Mouse (Mus musculus): ENCODE measurements around the gene Eif4g1.

DNA sequence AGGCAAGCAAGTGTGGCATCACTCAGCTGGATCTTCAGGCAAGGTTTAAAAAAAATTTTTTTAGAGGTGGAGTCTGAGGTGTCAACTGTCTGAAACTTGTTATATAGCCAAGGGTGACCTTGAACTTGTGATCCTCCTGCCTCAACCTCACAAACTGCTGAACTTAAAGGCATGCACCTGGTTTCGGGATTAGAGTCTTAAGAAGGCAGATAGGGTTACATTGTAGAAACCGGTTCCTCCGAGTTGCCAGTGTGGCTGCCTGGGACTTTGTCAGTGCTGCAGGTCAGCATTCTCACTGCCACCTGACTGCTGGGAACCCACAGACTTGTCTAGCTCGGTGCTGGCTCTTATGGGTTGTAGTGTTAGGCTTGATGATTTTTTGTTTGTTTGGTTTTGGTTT lies 55.1 kb downstream of the Eif4g1 start:
- TF ChIP-seq CTCF (IDR thresholded peaks at IDR 0.05; ENCODE audit: insufficient read depth, low read depth, low read length), result no peak
- no peak for TF ChIP-seq POLR2A (IDR thresholded peaks at IDR 0.05; ENCODE audit: insufficient read depth, low read depth, low read length)
